Mouse (Mus musculus) hindbrain, embryonic 14.5 days (tissue): ENCODE results near the gene Cd244a. TPM values are rescaled to one million over a fixed set of nuclear protein-coding genes. Genes with fewer than 3 reads are reported as not detected.

ENCODE experiments used
- ATAC-seq: fragments of 200-750 bp; cut with Nextera tagmentation; 2 replicates; pipeline ENCODE4 v1.8.0; 2017; ENCODE audit warnings: moderate number of reproducible peaks, mild to moderate bottlenecking, moderate TSS enrichment, moderate library complexity; ENCODE audit not compliant: low FRiP score
- DNase-seq: peaks from one replicate; pipeline ENCODE4 v3.0.0-alpha.2; 2015; ENCODE audit warnings: low spot score
- H3K27ac ChIP-seq: fragments of 300-500 bp; sonication (generic); 2 replicates; pipeline ENCODE4 v1.5.1; 2014; ENCODE audit warnings: mild to moderate bottlenecking, moderate library complexity
- H3K27me3 ChIP-seq: fragments of 300-500 bp; sonication (generic); 2 replicates; pipeline ENCODE4 v1.6.1; 2014; ENCODE audit warnings: mild to moderate bottlenecking, low read length, mixed read lengths; ENCODE audit not compliant: control insufficient read depth, insufficient read depth
- H3K36me3 ChIP-seq: fragments of 300-500 bp; sonication (generic); replicated peaks from 2 replicates; pipeline ENCODE4 v1.6.1; 2014; ENCODE audit not compliant: control insufficient read depth, insufficient read depth
- H3K4me1 ChIP-seq: fragments of 300-500 bp; sonication (generic); replicated peaks from 2 replicates; pipeline ENCODE4 v1.6.1; 2014; ENCODE audit warnings: antibody characterized with exemption, low read length, mixed read lengths; ENCODE audit not compliant: control insufficient read depth, insufficient read depth
- H3K4me2 ChIP-seq: fragments of 300-500 bp; sonication (generic); replicated peaks from 2 replicates; pipeline ENCODE4 v1.6.1; 2014; ENCODE audit warnings: mild to moderate bottlenecking, moderate library complexity
- H3K4me3 ChIP-seq: fragments of 300-500 bp; sonication (generic); replicated peaks from 2 replicates; pipeline ENCODE4 v1.5.1; 2014; ENCODE audit warnings: mild to moderate bottlenecking, low read length
- H3K9ac ChIP-seq: fragments of 300-500 bp; sonication (generic); 2 replicates; pipeline ENCODE4 v1.6.1; 2014
- H3K9me3 ChIP-seq: fragments of 300-500 bp; sonication (generic); 2 replicates; pipeline ENCODE4 v1.6.1; 2016; ENCODE audit warnings: low read length; ENCODE audit not compliant: control insufficient read depth
- WGBS: fragments of 180-500 bp; shearing (Covaris S2); extraction: QIAGEN DNeasy Blood & Tissue Kit; methylation state at CpG from one replicate; pipeline ENCODE4 v1.1.7; 2014; 5-methylcytosine and 5-hydroxymethylcytosine counted together
- polyA plus RNA-seq: library from polyadenylated mRNA; unstranded; fragments of >200 nt; fragmentation: Nextera tagmentation; extraction: Ambion mirVana; gene quantifications from 2 replicates; pipeline ENCODE4 v1.2.1, GENCODE M21; 2014

The Cd244a gene
- polyA plus RNA-seq, 1 experiment from 2014 or later: not detected

GRCm38 (mm10) chr1:171564247-171564646 lies 5.3 kb downstream of the Cd244a start:
- no peak overlapping the region for H3K9ac ChIP-seq
- H3K4me1 ChIP-seq: no peaks in the 10 kb centered on the region
- no peaks in the 10 kb centered on the region for H3K36me3 ChIP-seq
- no peaks in the 10 kb centered on the region for H3K27me3 ChIP-seq
- no peak overlapping the region for H3K27ac ChIP-seq
- H3K4me3 ChIP-seq: no peak overlapping the region
- H3K4me2 ChIP-seq: no peak overlapping the region
- 0 out of 2 replicates have a peak, but pooled peaks have one; percentile 46 for ATAC-seq
- 62% methylated on average over 3 of the region's 3 CpGs for WGBS
- no peak for DNase-seq
- H3K9me3 ChIP-seq: no peaks in the 10 kb centered on the region

GRCm38 (mm10) chr1:171565888-171566287 lies 6.9 kb downstream of the Cd244a start:
- H3K9ac ChIP-seq: no peak overlapping the region
- ATAC-seq: no peak
- 84% methylated on average over 4 of the region's 4 CpGs for WGBS

GRCm38 (mm10) chr1:171566777-171567176 lies 7.8 kb downstream of the Cd244a start:
- Histone ChIP-seq H3K4me1 (no peaks in the 10 kb centered on the region), H3K27me3 (no peaks in the 10 kb centered on the region), H3K4me3 (no peak overlapping the region), H3K36me3 (no peaks in the 10 kb centered on the region), H3K4me2 (no peak overlapping the region), H3K27ac (no peak overlapping the region), H3K9me3 (no peaks in the 10 kb centered on the region), H3K9ac (no peak overlapping the region)
- DNase-seq: peak; percentile 82
- ATAC-seq: no peak
- WGBS: 27% methylated on average over 8 of the region's 8 CpGs

More at GRCm38 (mm10) chr1:171565888-171566287, 6.9 kb downstream of the Cd244a start:
- DNase-seq: no peak
- Histone ChIP-seq H3K4me2 (no peak overlapping the region), H3K27ac (no peak overlapping the region), H3K27me3 (no peaks in the 10 kb centered on the region), H3K36me3 (no peaks in the 10 kb centered on the region), H3K4me1 (no peaks in the 10 kb centered on the region), H3K9me3 (no peaks in the 10 kb centered on the region), H3K4me3 (no peak overlapping the region)

- H3K9ac ChIP-seq: no peak overlapping the region
- no peaks in the 10 kb centered on the region for H3K4me1 ChIP-seq
- H3K36me3 ChIP-seq: no peaks in the 10 kb centered on the region
- WGBS: 62% methylated on average over 2 of the region's 2 CpGs
- H3K27me3 ChIP-seq: no peaks in the 10 kb centered on the region
- H3K9me3 ChIP-seq: no peaks in the 10 kb centered on the region
- no peak overlapping the region for H3K4me2 ChIP-seq
- ATAC-seq (no peak), DNase-seq (no peak)
- H3K4me3 ChIP-seq: no peak overlapping the region
- no peak overlapping the region for H3K27ac ChIP-seq
Measured at GRCm38 (mm10) chr1:171568436-171568835, 9.4 kb downstream of the Cd244a start.

DNA sequence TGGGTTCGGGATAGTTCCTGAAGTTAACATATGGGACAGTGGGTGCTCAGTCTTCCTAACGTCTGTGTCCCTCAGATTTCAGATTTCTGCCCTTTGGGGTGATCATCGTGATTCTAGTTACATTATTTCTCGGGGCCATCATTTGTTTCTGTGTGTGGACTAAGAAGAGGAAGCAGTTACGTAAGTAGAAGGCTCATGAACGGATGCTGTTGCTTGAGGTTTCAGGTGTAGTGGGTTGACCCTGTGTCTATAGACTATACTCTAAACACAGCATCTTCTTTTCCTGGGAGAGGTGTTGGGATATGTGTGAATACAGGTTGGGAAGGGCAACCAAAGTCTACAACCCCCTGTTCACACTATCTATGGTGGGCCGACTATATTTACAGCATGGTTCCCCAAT lies 18.2 kb downstream of the Cd244a start:
- no peaks in the 10 kb centered on the region for H3K9me3 ChIP-seq
- no peak overlapping the region for H3K9ac ChIP-seq
- WGBS: 91% methylated on average over 7 of the region's 7 CpGs
- H3K4me1 ChIP-seq: no peaks in the 10 kb centered on the region
- no peaks in the 10 kb centered on the region for H3K27me3 ChIP-seq
- no peak overlapping the region for H3K4me2 ChIP-seq
- DNase-seq: no peak
- no peak overlapping the region for H3K4me3 ChIP-seq
- no peak for ATAC-seq
- no peaks in the 10 kb centered on the region for H3K36me3 ChIP-seq
- no peak overlapping the region for H3K27ac ChIP-seq

DNA sequence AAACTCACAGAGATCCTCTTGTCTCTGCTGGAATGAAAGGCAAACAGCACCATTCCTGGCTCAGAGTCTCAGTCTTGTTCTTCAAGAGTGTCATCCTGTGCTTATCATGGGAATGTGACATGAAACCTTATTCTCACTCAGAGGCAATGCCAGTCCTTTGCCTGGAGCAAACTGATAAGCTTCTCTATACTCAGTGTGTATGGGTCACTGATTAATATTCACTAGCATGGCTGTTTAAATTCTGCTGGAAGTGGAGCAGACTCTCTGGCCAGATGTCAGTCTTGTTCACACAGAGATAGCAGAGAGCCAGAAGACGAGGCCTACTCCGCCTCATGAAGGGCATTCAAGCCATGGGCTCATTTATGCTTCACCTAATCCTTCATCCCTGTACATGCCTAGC lies 25.6 kb downstream of the Cd244a start:
- H3K27ac ChIP-seq: no peak overlapping the region
- H3K4me1 ChIP-seq: no peaks in the 10 kb centered on the region
- WGBS: 74% methylated on average over 2 of the region's 2 CpGs
- no peak for DNase-seq
- no peak overlapping the region for H3K4me3 ChIP-seq
- H3K9ac ChIP-seq: no peak overlapping the region
- H3K9me3 ChIP-seq: no peaks in the 10 kb centered on the region
- H3K27me3 ChIP-seq: no peaks in the 10 kb centered on the region
- no peak overlapping the region for H3K4me2 ChIP-seq
- no peaks in the 10 kb centered on the region for H3K36me3 ChIP-seq
- no peak for ATAC-seq

GRCm38 (mm10) chr1:171604686-171605085 lies 45.7 kb downstream of the Cd244a start:
- no peak overlapping the region for H3K9ac ChIP-seq
- no peaks in the 10 kb centered on the region for H3K27me3 ChIP-seq
- no peak overlapping the region for H3K4me2 ChIP-seq
- H3K27ac ChIP-seq: no peak overlapping the region
- DNase-seq: no peak
- H3K4me1 ChIP-seq: no peaks in the 10 kb centered on the region
- no peaks in the 10 kb centered on the region for H3K36me3 ChIP-seq
- no peaks in the 10 kb centered on the region for H3K9me3 ChIP-seq
- no peak overlapping the region for H3K4me3 ChIP-seq
- ATAC-seq: no peak
- WGBS: 89% methylated on average over 3 of the region's 3 CpGs

GRCm38 (mm10) chr1:171606656-171607055 lies 47.7 kb downstream of the Cd244a start:
- Histone ChIP-seq H3K4me2 (no peak overlapping the region), H3K4me1 (no peaks in the 10 kb centered on the region), H3K4me3 (no peak overlapping the region), H3K9me3 (no peaks in the 10 kb centered on the region), H3K27ac (no peak overlapping the region), H3K36me3 (no peaks in the 10 kb centered on the region), H3K9ac (no peak overlapping the region), H3K27me3 (no peaks in the 10 kb centered on the region)
- DNase-seq (no peak), ATAC-seq (no peak)
- 88% methylated on average over 3 of the region's 3 CpGs for WGBS

DNA sequence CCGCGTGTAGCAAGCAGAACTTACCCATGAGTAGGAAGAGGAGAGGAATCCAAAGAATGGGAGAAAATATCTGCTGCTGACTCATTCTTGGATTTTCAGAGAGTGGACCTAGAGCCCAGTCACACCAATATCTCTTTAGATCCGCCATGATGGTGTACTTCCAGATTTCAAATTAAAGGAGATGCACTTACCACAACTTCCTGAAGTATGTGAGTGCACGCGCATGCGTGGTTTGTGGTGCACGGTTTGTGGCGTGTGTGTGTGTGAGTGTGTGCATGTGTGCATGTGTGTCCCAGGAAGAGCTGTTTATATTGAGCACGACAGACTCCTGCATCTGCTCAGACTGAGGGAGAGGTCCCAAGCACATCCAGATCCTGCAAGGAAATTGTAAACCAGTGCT lies 48.2 kb downstream of the Cd244a start, which contains the start of gene Ly9:
TSS of gene Ly9 (minus strand) at position 235 of the 400 bp plus-strand sequence.
- 88% methylated on average over 9 of the region's 9 CpGs for WGBS

DNA sequence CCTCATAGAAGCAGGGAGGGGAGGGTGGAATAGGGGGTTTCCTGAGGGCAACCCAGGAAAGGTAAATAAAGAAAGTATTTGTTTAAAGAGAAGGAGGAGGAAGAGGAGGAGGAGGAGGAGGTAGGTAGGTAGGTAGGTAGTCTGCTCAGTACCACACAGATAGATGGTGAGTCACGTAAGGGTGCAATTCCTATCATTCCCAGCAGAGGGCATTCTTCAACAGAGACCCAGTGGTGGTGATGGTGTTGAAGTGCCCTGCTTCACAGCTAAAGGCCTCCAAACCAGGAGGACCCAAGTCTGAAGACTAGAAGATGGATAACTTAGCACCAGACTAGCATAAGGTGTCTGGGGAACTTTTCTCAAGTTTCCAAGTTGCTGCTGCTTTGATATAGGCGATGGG lies 51.0 kb downstream of the Cd244a start:
- Histone ChIP-seq H3K4me3 (no peak overlapping the region), H3K9me3 (no peaks in the 10 kb centered on the region), H3K4me1 (no peaks in the 10 kb centered on the region), H3K27me3 (no peaks in the 10 kb centered on the region), H3K36me3 (no peaks in the 10 kb centered on the region), H3K9ac (no peak overlapping the region), H3K4me2 (no peak overlapping the region), H3K27ac (no peak overlapping the region)
- ATAC-seq (no peak), DNase-seq (no peak)
- WGBS: 95% methylated on average over 2 of the region's 2 CpGs

More for the DNA sequence above, 48.2 kb downstream of the Cd244a start, which contains the start of gene Ly9:
- no peak for ATAC-seq
- Histone ChIP-seq H3K4me1 (no peaks in the 10 kb centered on the region), H3K36me3 (no peaks in the 10 kb centered on the region), H3K27me3 (no peaks in the 10 kb centered on the region), H3K4me2 (no peak within 1 kb of the TSS), H3K4me3 (no peak within 1 kb of the TSS), H3K27ac (no peak within 1 kb of the TSS), H3K9ac (no peak within 1 kb of the TSS), H3K9me3 (no peaks in the 10 kb centered on the region)
- DNase-seq: no peak
